Mouse (Mus musculus): ENCODE data around the gene Polrmt.

DNA sequence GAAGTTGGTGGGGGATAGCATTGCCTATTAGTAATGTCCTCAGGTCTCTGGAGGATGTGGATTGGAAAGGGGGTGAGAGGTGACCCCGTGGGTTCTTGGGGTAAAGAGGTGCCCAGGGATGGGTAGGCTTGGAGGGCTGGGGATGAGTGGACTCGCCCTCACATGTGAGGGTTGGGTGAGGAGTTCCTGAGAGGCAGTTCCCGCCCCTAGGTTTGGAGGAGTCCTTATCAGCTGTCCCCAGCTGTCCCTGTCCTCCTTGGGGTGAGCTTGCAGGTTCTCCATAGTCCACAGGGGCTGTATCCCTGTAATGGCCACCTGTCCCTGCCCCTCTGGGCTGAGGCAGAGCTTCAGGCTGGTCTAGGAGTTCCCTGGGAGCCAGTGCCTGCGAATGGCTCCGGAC, 40.4 kb downstream of the Polrmt start:
- no peak for TF ChIP-seq ZC3H11A (IDR thresholded peaks at IDR 0.05; ENCODE audit: borderline replicate concordance, low read depth, low read length)
- TF ChIP-seq CHD2 (IDR thresholded peaks at IDR 0.05; ENCODE audit: low read depth, low read length): no peak
- TF ChIP-seq MAFK (IDR thresholded peaks at IDR 0.05; ENCODE audit: insufficient read depth, low read depth, low read length): no peak
- no peak for TF ChIP-seq ZNF384 (IDR thresholded peaks at IDR 0.05; ENCODE audit: low read depth, low read length)
